Mouse (Mus musculus) spleen, embryonic (tissue): ENCODE data around the gene Ick.

Experiments used
- CTCF ChIA-PET: fragments of 350-600 bp; sonication (Branson Sonifier 250); formaldehyde crosslinking; loops from one replicate; lab custom pipeline; 2022; lab: Charles Lee

The Ick gene

GRCm38 (mm10) chr9:78103965-78104560, 4.9 kb upstream of the Ick start:
- CTCF ChIA-PET, result no interaction called here

GRCm38 (mm10) chr9:78104973-78105372, 4.0 kb upstream of the Ick start:
- CTCF ChIA-PET, result interaction anchor here (0.7 kb wide), 1 partner anchor 39 kb away, joined by 3 read pairs; no protein-coding TSS in a partner anchor

- CTCF ChIA-PET, result interaction anchor here (0.7 kb wide), 1 partner anchor 39 kb away, joined by 3 read pairs; no protein-coding TSS in a partner anchor
Measured at GRCm38 (mm10) chr9:78105501-78105932, 3.5 kb upstream of the Ick start.

- CTCF ChIA-PET, result no interaction called here
Measured at GRCm38 (mm10) chr9:78106821-78107220, 2.2 kb upstream of the Ick start.

DNA sequence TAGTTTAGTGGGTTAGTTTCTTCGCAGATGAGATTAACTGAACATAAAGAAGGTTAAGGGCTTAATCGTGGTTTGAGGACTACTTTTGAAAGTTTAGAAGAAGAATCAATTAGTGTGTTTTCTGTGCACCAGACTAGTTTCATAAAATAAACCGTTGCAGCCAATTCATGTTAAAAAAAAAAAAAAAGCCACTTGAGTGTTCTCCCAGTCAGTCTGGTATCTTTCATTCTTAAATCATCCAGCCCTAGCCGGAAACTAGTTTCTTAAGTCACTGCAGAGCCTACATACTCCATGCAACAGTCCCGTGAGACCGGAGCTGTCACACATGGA, 1.4 kb upstream of the Ick start:
- CTCF ChIA-PET, result interaction anchor here (0.7 kb wide), 1 partner anchor 112 kb away, joined by 8 read pairs; no protein-coding TSS in a partner anchor

GRCm38 (mm10) chr9:78107912-78108795, 838 bp upstream of the Ick start:
- CTCF ChIA-PET, result interaction anchor here (0.7 kb wide), 1 partner anchor 113 kb away, joined by 8 read pairs; no protein-coding TSS in a partner anchor

- CTCF ChIA-PET, result interaction anchor here (0.8 kb wide), 1 partner anchor 194 kb away, joined by 4 read pairs; no protein-coding TSS in a partner anchor
Measured at GRCm38 (mm10) chr9:78109656-78110055, 664 bp downstream of the Ick start.

DNA sequence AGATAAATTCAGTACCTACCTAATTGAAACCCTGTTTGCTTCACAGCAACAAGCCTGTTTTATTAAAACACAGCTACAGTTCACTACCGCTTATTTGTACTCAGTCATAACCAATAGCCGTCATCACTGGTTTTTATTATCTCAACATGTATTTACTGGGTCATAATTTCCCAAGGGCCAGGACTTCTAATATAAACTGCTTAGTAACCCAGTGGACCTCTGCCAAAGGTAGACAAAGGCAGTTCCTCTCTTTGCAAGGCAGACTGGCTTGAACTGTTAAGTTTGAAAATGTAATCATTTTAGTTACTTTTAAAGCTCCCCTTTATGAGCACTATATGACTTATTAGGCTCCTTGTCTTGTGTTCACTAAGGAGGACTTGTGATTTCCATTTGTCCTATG, 2.5 kb downstream of the Ick start:
- CTCF ChIA-PET, result interaction anchor here (0.6 kb wide), 1 partner anchor 22 kb away, joined by 3 read pairs; no protein-coding TSS in a partner anchor

- CTCF ChIA-PET, result interaction anchor here (0.6 kb wide), 2 partner anchors 12 to 87 kb away, joined by 5 to 21 read pairs; no protein-coding TSS in a partner anchor
Measured at GRCm38 (mm10) chr9:78112770-78113537, 4.0 kb downstream of the Ick start.

DNA sequence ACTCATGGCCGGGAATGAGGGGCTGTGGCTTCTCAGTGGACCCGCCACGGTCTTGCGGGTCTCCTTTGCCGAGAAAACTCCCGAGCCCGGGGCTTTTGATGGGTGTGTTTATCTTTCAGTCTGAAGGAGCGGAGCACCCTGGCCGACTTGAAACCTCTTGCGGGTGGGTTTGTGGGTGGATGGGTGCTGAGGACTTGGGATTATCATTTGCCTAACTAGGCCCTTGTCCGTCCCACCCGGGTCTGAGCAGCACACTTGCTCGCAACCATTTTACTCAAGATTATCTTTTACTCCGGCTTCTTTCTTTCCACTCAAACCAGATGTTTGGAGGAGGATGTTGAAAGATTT, 4.5 kb downstream of the Ick start:
- CTCF ChIA-PET, result interaction anchor here (0.7 to 1.3 kb wide), 2 partner anchors 62 to 1796 kb away, joined by 4 read pairs; no protein-coding TSS in a partner anchor

DNA sequence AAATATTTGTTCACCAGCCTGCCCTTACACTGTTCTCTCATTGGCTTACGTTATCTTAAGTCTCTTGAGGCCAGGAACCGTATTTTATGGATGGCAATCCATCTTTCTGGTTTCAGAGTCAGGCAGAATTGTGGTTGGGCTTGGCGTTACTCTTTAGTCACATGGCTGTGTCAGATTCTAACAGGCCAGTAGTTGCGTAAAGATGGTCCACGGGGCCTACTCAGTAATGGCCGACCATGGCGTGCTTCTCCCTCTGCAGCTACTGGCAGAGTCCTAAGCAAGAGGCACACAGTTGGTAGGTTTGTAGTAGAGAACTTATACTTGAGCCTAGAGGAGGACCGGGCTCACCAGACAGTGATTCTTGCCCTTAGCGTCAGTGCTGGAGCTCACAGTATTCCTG, 6.8 kb downstream of the Ick start:
- CTCF ChIA-PET, result interaction anchor here (0.6 kb wide), 2 partner anchors 56 to 83 kb away, joined by 3 read pairs; no protein-coding TSS in a partner anchor

DNA sequence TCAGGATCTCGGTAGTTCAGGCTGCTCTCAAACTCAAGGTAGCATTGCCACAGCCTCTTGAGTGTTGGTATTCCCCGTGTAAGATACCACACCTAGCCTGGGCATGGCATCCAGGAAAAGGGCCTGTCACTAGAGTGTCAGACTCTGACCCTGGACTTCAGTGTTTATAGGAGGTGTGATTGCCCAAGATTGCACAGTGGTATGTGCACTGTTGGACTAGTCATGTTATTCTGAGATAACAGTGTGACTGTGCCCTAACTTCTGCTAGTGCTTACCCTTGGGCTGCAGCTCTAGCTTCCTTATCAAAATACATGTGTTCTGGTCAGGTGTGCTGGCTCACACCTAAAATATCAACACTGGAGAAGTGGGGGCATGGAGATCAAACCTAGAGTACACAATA, 8.7 kb downstream of the Ick start:
- CTCF ChIA-PET, result no interaction called here

DNA sequence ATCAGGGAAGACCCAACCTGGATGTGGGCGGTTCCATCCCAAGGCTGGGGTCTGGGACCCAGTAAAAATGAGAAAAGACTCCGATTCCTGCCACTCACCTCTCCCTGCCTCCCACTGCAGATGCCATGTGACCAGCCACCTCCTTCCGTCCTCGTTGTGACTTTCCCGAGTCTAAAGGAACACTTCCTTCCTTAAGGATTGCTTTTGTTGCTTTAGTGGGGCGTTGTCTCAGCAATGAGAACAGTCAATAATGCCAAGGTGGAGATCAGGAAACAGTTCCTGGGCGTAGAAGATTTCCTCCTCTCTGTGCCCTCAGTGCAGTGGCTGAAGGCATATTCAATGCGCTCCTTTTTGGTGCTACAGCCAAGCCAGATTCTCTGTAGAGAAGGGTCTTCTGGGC, 12.4 kb downstream of the Ick start:
- CTCF ChIA-PET, result interaction anchor here (0.6 kb wide), 1 partner anchor 29 kb away, joined by 7 read pairs; no protein-coding TSS in a partner anchor

GRCm38 (mm10) chr9:78121985-78122384, 13.0 kb downstream of the Ick start:
- CTCF ChIA-PET, result interaction anchor here (0.6 kb wide), 1 partner anchor 29 kb away, joined by 7 read pairs; no protein-coding TSS in a partner anchor

GRCm38 (mm10) chr9:78122939-78123712, 14.1 kb downstream of the Ick start:
- CTCF ChIA-PET, result no interaction called here

- CTCF ChIA-PET, result no interaction called here
Measured at GRCm38 (mm10) chr9:78124297-78124696, 15.3 kb downstream of the Ick start.

GRCm38 (mm10) chr9:78126007-78126406, 17.0 kb downstream of the Ick start:
- CTCF ChIA-PET, result no interaction called here

DNA sequence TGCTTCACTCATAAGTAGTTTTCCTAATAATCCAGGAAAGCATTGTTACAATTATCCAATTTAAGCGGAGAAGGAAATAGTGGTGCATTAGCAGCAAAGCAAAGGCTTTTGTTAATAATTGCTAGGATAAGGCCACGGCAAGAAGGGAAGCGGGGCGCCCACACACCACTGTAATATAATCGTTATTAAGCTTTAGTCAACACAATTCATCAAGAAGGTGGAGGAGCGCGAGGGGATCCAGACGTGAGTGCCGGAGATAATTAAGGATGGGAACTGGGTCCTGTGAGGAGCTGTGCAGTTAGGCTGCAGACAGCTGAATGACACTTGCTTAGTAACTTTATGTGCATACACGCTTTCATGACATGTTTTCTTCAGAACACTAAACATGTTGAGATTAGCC, 17.7 kb downstream of the Ick start:
- CTCF ChIA-PET, result no interaction called here

- CTCF ChIA-PET, result no interaction called here
Measured at GRCm38 (mm10) chr9:78135658-78136057, 26.7 kb downstream of the Ick start.

- CTCF ChIA-PET, result interaction anchor here (0.6 kb wide), 1 partner anchor 221 kb away, joined by 4 read pairs; no protein-coding TSS in a partner anchor
Measured at GRCm38 (mm10) chr9:78138044-78138676, 29.2 kb downstream of the Ick start.
